Mouse (Mus musculus): Measurements from ENCODE around the gene Qk. TPM values are rescaled to one million over a fixed set of nuclear protein-coding genes. Genes with fewer than 3 reads are reported as not detected.

Gene Qk
- polyA plus RNA-seq, 1 experiment from 2014 or later: 5.5 TPM

DNA sequence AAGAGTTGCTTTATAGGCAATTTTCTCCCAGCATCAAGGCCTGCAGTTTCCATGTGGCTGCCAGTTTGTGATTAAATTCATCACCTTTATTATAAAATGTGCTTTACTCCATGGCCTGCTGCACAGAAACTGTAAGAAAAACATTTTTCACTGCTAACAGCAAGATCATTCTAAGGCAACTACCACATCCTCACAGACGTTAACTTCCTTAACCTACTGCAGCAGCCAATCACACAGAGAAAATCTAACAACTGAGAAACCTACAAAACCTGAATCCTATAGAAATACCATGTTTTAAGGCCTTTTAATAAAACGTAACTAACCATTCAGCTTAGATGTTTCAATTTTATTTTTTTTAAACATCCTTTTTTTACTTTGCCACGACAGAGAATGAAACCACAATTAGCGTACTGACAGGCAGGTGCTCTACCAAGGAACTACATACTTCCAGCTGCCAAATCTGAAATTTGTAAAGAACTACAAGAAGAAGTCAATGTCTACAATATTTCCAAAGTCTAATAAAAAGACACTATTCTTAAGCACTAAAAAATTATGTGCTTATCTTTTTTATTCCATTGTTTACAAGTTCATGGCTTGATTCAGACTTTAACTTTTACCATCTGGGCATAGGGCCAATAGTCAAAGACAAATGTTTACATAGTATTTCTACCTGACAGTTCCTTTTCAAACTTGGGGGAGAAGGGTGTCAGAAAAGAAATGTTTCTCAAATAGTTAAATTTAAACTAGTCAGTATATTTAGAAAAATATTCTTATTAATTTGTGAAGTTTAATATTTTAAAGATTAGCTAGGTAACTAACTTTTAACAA lies 18.5 kb downstream of the Qk start:
- H3K4me3 ChIP-seq (ENCODE audit: low read depth, low read length): no peak overlapping the region
- 49% methylated on average over 4 of the region's 4 CpGs for whole genome bisulfite sequencing (ENCODE audit: insufficient replicate concordance)
- peaks cover 3% of the 10 kb centered on the region for H3K4me1 ChIP-seq (ENCODE audit: control insufficient read depth, low read depth, low read length)
- no peak overlapping the region for H3K9ac ChIP-seq (ENCODE audit: low read depth, low read length)
- H3K9me3 ChIP-seq (replicated peaks; ENCODE audit: control insufficient read depth, low read length): no peaks in the 10 kb centered on the region
- no peak overlapping the region for H3K4me2 ChIP-seq (ENCODE audit: low read depth, low read length)
- no peaks in the 10 kb centered on the region for H3K27me3 ChIP-seq (ENCODE audit: control insufficient read depth, insufficient read depth, low read depth, low read length)
- no peak for ATAC-seq (ENCODE audit: low read depth)
- no peaks in the 10 kb centered on the region for H3K36me3 ChIP-seq (ENCODE audit: control insufficient read depth, insufficient read depth)
- H3K27ac ChIP-seq (ENCODE audit: low read length): no peak overlapping the region

DNA sequence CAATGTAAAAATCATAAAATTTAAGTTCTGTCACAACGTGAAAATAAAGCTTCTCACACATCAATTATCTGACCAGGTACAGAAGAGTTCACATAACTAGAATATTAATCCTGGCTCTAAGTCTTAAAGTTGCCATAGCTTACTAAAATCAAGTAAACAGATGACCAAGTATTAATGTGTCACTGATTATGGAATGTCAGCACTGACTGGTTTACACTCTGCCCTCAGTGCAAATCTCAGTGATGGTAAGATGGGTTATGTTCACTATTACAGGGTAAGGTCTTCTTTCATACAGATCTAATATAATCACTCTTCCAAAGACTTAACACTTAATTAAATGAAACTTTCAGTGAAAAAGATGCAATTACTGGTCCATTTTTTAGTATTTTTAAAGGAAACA lies 20.3 kb downstream of the Qk start:
- Histone ChIP-seq H3K4me3 (ENCODE audit: low read depth, low read length) (no peak overlapping the region), H3K9me3 (replicated peaks; ENCODE audit: control insufficient read depth, low read length) (no peaks in the 10 kb centered on the region), H3K27ac (ENCODE audit: low read length) (no peak overlapping the region), H3K4me2 (ENCODE audit: low read depth, low read length) (no peak overlapping the region), H3K27me3 (ENCODE audit: control insufficient read depth, insufficient read depth, low read depth, low read length) (no peaks in the 10 kb centered on the region), H3K9ac (ENCODE audit: low read depth, low read length) (no peak overlapping the region), H3K36me3 (ENCODE audit: control insufficient read depth, insufficient read depth) (no peaks in the 10 kb centered on the region), H3K4me1 (ENCODE audit: control insufficient read depth, low read depth, low read length) (peaks cover 3% of the 10 kb centered on the region)
- no peak for ATAC-seq (ENCODE audit: low read depth)
- 67% methylated on average over 1 of the region's 1 CpGs for WGBS (ENCODE audit: insufficient replicate concordance)

DNA sequence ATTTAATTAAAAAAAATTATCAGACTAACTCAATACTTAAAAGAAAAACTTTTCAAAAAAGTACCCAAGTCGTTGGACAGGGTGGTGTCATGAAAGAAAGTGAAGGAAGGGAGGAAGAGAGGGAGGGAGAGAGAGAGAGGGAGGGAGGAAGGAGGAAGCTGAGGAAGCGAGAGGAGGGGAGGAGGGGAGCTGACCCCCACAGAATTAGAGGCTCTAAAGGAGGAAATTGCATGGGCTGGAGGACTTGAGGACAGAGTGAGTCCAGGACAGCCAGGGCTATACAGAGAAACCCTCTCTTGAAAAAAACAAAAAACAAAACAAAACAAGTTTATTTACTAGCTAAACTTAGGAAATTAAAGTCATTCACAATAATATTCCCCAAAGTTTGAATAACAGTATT lies 27.1 kb downstream of the Qk start:
- Histone ChIP-seq H3K9ac (ENCODE audit: low read depth, low read length) (no peak overlapping the region), H3K4me3 (ENCODE audit: low read depth, low read length) (no peak overlapping the region), H3K36me3 (ENCODE audit: control insufficient read depth, insufficient read depth) (no peaks in the 10 kb centered on the region), H3K9me3 (replicated peaks; ENCODE audit: control insufficient read depth, low read length) (no peaks in the 10 kb centered on the region), H3K27ac (ENCODE audit: low read length) (no peak overlapping the region), H3K27me3 (ENCODE audit: control insufficient read depth, insufficient read depth, low read depth, low read length) (no peaks in the 10 kb centered on the region), H3K4me1 (ENCODE audit: control insufficient read depth, low read depth, low read length) (no peaks in the 10 kb centered on the region; the same call in 1 of the 2 replicates), H3K4me2 (ENCODE audit: low read depth, low read length) (no peak overlapping the region)
- 44% methylated on average over 2 of the region's 2 CpGs for WGBS (ENCODE audit: insufficient replicate concordance)
- no peak for ATAC-seq (ENCODE audit: low read depth)

DNA sequence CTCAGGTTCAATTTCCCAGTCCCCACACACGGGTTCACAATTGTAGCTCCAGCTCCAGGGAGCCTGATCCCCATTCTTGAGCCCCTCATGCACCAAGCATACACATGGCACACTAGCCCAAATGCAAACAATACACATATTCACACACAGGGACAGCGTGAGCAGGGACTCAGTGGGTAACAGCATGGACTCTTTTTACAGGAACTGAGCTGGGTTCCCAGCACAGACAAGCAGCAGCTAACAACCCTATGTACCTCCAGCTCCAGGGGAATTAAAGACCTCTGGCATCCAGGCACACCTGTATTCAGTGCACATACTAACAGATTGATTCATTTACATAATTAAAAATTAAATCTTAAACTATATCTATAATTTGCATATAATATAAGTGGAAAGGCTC lies 34.9 kb downstream of the Qk start:
- H3K36me3 ChIP-seq (ENCODE audit: control insufficient read depth, insufficient read depth): no peaks in the 10 kb centered on the region
- no peak overlapping the region for H3K9ac ChIP-seq (ENCODE audit: low read depth, low read length)
- H3K4me1 ChIP-seq (ENCODE audit: control insufficient read depth, low read depth, low read length): no peaks in the 10 kb centered on the region
- H3K27me3 ChIP-seq (ENCODE audit: control insufficient read depth, insufficient read depth, low read depth, low read length): no peaks in the 10 kb centered on the region
- ATAC-seq (ENCODE audit: low read depth): no peak
- no peak overlapping the region for H3K4me2 ChIP-seq (ENCODE audit: low read depth, low read length)
- H3K9me3 ChIP-seq (replicated peaks; ENCODE audit: control insufficient read depth, low read length): no peaks in the 10 kb centered on the region
- WGBS (ENCODE audit: insufficient replicate concordance): 71% methylated on average over 2 of the region's 2 CpGs
- no peak overlapping the region for H3K27ac ChIP-seq (ENCODE audit: low read length)
- H3K4me3 ChIP-seq (ENCODE audit: low read depth, low read length): no peak overlapping the region

DNA sequence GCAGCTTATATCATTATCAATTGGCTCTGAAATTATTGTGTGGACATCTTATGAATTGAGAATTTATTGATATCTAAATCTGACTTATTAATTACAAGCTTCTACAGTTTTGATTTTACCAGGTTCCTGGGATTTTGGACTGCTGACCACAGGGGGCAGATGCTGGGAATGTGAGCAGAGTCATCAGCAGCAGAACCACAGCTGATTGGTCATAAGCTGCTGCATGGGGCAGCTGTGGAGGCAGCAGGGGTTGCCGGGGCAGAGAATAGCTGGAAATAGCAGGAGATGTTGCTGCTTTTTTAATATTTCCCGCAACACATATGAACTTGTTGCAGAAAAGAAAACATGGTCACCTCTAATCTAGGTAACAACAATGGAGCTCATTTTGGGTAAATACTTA lies 40.1 kb downstream of the Qk start:
- no peaks in the 10 kb centered on the region for H3K4me1 ChIP-seq (ENCODE audit: control insufficient read depth, low read depth, low read length)
- H3K36me3 ChIP-seq (ENCODE audit: control insufficient read depth, insufficient read depth): no peaks in the 10 kb centered on the region
- no peaks in the 10 kb centered on the region for H3K9me3 ChIP-seq (replicated peaks; ENCODE audit: control insufficient read depth, low read length)
- H3K4me3 ChIP-seq (ENCODE audit: low read depth, low read length): no peak overlapping the region
- no peak overlapping the region for H3K27ac ChIP-seq (ENCODE audit: low read length)
- 93% methylated on average over 2 of the region's 2 CpGs for WGBS (ENCODE audit: insufficient replicate concordance)
- H3K4me2 ChIP-seq (ENCODE audit: low read depth, low read length): no peak overlapping the region
- no peak for ATAC-seq (ENCODE audit: low read depth)
- no peaks in the 10 kb centered on the region for H3K27me3 ChIP-seq (ENCODE audit: control insufficient read depth, insufficient read depth, low read depth, low read length)
- H3K9ac ChIP-seq (ENCODE audit: low read depth, low read length): no peak overlapping the region

DNA sequence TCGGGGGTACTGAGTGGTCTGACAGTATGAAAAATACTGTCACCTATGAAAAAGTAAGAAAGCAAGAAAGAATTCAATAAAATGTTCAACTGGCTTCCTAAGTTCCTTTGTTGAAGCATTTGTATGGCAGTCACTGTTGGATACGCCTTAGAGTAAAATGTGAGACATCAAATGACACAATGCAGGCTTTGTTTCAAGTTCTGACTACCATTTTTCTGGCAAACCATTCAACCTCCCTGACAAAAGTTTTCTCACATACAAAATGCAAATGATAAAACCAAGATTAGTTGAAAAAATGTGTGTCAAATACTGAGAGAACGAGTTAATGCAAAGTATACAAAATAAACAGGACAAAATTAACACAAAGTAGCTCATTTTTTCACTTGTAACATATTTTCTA lies 50.1 kb downstream of the Qk start:
- no peak overlapping the region for H3K4me2 ChIP-seq (ENCODE audit: low read depth, low read length)
- no peaks in the 10 kb centered on the region for H3K27me3 ChIP-seq (ENCODE audit: control insufficient read depth, insufficient read depth, low read depth, low read length)
- no peaks in the 10 kb centered on the region for H3K4me1 ChIP-seq (ENCODE audit: control insufficient read depth, low read depth, low read length)
- no peaks in the 10 kb centered on the region; the same call in 1 of the 2 replicates for H3K36me3 ChIP-seq (ENCODE audit: control insufficient read depth, insufficient read depth)
- ATAC-seq (ENCODE audit: low read depth): no peak
- no peaks in the 10 kb centered on the region for H3K9me3 ChIP-seq (replicated peaks; ENCODE audit: control insufficient read depth, low read length)
- 79% methylated on average over 3 of the region's 3 CpGs for WGBS (ENCODE audit: insufficient replicate concordance)
- H3K9ac ChIP-seq (ENCODE audit: low read depth, low read length): no peak overlapping the region
- no peak overlapping the region for H3K27ac ChIP-seq (ENCODE audit: low read length)
- H3K4me3 ChIP-seq (ENCODE audit: low read depth, low read length): no peak overlapping the region

DNA sequence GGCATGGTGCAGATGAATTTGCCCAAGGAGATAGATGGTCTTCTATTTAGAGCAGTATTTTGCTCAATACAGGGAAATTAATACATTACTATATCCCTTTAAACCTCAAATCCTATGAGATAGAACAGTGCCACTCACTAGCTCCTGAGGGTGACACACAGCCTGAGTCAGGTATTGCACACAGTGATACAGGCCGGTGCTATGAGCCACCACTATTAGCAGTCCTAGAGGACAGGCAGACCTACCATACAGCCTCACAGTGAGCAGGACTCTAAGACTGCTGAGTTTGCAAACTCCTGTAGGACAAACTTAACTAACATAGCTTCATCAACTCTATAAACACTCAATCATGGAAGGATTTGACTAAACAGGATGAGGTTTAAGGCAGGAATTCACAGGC lies 51.2 kb downstream of the Qk start:
- Histone ChIP-seq H3K4me3 (ENCODE audit: low read depth, low read length) (no peak overlapping the region), H3K9ac (ENCODE audit: low read depth, low read length) (no peak overlapping the region), H3K4me1 (ENCODE audit: control insufficient read depth, low read depth, low read length) (no peaks in the 10 kb centered on the region), H3K36me3 (ENCODE audit: control insufficient read depth, insufficient read depth) (no peaks in the 10 kb centered on the region), H3K27me3 (ENCODE audit: control insufficient read depth, insufficient read depth, low read depth, low read length) (no peaks in the 10 kb centered on the region), H3K27ac (ENCODE audit: low read length) (no peak overlapping the region), H3K4me2 (ENCODE audit: low read depth, low read length) (no peak overlapping the region), H3K9me3 (replicated peaks; ENCODE audit: control insufficient read depth, low read length) (no peaks in the 10 kb centered on the region)
- 88% methylated on average over 1 of the region's 1 CpGs for WGBS (ENCODE audit: insufficient replicate concordance)
- no peak for ATAC-seq (ENCODE audit: low read depth)

DNA sequence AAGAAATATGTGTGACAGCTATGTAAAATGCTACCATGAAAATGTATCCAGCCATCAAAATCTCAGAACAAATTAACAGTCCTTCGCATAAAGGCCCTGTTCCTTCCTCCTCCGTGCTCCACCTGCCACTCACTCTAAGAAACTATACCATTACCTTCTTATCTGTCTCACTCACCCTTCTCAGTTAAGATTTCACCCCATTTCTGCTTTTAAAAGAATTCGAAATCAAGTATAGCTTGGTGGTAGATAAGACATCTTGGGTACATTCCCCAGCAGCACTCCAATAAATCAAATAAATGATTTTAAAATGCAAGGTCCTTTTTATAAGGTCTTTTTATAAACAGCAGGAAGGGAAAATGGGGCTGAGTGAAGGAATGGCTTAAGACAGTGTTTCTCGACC lies 53.4 kb downstream of the Qk start:
- no peaks in the 10 kb centered on the region for H3K27me3 ChIP-seq (ENCODE audit: control insufficient read depth, insufficient read depth, low read depth, low read length)
- WGBS (ENCODE audit: insufficient replicate concordance): 36% methylated on average over 4 of the region's 4 CpGs
- H3K27ac ChIP-seq (ENCODE audit: low read length): no peak overlapping the region

DNA sequence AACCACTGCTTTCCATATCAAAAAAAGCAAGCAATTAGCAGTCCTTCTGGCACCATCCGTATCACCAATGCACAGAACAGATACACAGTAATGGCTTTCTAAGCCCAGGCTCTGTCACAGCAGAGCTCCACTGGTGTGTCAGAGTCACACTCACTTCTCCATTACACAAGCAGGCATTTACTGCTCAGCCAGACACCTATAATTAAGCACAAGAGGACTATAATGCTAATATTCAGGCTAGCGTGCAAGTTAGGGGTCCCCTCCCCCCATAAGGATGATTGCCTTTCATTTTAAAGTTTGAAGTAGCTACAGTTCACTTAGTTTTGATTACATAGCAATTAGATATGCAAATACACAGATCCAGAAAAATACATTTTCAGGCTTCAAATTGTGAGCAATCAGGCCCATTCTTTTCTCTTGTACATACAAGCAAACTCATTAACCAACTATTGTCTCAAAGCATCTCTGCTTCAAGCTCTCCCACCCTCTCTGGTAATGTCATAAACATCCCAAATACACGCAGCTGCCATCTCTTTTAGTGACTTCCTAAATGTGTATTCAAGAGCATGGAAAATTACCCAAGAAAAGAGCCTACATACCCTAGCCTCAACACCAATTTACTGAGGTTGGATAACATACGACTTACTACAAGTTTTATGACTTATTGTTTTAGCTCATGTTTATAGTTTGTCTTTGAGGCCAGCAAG lies 68.2 kb downstream of the Qk start:
- Histone ChIP-seq H3K4me1 (ENCODE audit: control insufficient read depth, low read depth, low read length) (no peaks in the 10 kb centered on the region), H3K9ac (ENCODE audit: low read depth, low read length) (no peak overlapping the region), H3K27me3 (ENCODE audit: control insufficient read depth, insufficient read depth, low read depth, low read length) (no peaks in the 10 kb centered on the region), H3K36me3 (ENCODE audit: control insufficient read depth, insufficient read depth) (no peaks in the 10 kb centered on the region), H3K4me3 (ENCODE audit: low read depth, low read length) (no peak overlapping the region), H3K9me3 (replicated peaks; ENCODE audit: control insufficient read depth, low read length) (no peaks in the 10 kb centered on the region), H3K27ac (ENCODE audit: low read length) (no peak overlapping the region), H3K4me2 (ENCODE audit: low read depth, low read length) (no peak overlapping the region)
- WGBS (ENCODE audit: insufficient replicate concordance): 75% methylated on average over 4 of the region's 4 CpGs
- ATAC-seq (ENCODE audit: low read depth): no peak

More for the DNA sequence above, 53.4 kb downstream of the Qk start:
- no peak overlapping the region for H3K4me2 ChIP-seq (ENCODE audit: low read depth, low read length)
- H3K36me3 ChIP-seq (ENCODE audit: control insufficient read depth, insufficient read depth): no peaks in the 10 kb centered on the region
- no peaks in the 10 kb centered on the region for H3K9me3 ChIP-seq (replicated peaks; ENCODE audit: control insufficient read depth, low read length)
- H3K4me1 ChIP-seq (ENCODE audit: control insufficient read depth, low read depth, low read length): no peaks in the 10 kb centered on the region
- ATAC-seq (ENCODE audit: low read depth): no peak
- H3K9ac ChIP-seq (ENCODE audit: low read depth, low read length): no peak overlapping the region
- no peak overlapping the region for H3K4me3 ChIP-seq (ENCODE audit: low read depth, low read length)
